Mouse (Mus musculus): ENCODE results near the gene Adamts15.

Gene Adamts15

DNA sequence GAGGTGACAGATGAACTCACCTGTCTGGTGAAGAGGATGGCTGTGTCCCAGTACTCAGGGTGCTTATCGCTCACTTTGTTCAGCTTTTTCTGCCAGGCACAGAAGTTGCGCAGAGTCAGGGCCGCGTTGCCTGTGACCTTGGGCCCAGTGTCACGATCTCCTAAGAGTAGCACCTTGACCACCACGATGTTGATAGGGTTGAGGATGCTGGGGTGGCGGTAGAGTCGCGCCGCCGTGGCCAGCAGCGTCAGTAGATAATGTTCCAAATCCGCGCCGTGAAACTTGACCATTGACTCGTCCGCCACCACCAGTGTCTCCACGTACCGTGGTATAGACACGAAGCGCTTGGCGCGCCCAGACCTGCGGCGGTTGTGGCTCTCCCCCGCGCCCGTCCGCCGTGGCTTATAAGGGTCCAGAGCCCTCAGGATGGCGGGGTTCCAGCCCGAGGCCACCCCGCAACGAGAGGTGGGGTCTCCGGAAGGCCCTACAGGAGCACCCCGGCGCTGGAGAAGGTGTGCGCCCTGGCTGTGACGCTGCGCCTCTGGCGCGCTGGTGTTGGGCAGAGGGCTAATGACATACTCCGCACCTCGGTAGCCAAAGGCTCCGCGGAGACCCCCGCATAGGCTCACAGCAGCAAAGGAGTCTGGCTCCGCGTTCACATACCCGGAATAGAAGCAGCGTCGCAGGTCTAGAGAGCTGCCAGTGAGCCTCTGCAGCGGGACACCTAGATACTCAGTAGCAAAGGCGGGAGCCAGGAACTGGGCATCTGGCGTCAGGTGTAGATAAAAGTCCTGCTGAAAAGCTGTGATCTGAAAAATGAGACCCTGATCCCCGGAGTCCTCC is 770 bp downstream of the Adamts15 start:
- in situ Hi-C loops (cut with MboI, MseI) = loop anchor here in 1 of 2 experiments (10.0 kb wide), 1 partner anchor 427 kb away; no protein-coding TSS in a partner anchor

DNA sequence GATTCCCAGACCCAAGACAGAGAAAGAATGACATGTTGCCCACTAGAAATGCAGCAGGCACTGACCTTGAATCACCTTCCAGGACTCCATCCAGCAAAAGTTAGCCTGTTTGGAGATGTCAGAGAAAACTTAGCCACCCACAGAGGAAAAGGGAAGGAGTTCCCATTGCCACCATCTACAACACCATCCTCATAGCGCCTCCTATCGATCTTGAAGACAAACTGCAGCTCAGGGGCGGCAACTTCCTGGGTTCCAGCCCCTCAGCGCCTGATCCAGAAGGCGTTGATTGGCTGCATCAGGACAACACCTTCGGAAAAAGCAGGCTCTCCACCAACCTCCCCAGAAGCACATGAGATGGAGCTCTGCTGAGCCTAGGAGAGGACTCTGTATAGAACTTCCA is 1.5 kb downstream of the Adamts15 start:
- in situ Hi-C loops (cut with MboI, MseI) = loop anchor here in 1 of 2 experiments (10.0 kb wide), 1 partner anchor 426 kb away; no protein-coding TSS in a partner anchor

- in situ Hi-C loops (cut with MboI, MseI) = loop anchor here in 1 of 2 experiments (10.0 kb wide), 1 partner anchor 425 kb away; no protein-coding TSS in a partner anchor
Observed at GRCm38 (mm10) chr9:30919686-30920085, 2.6 kb downstream of the Adamts15 start.

GRCm38 (mm10) chr9:30918466-30919356 is 3.5 kb downstream of the Adamts15 start:
- in situ Hi-C loops (cut with MboI, MseI) = no loop called here

- in situ Hi-C loops (cut with MboI, MseI) = no loop called here
Observed at GRCm38 (mm10) chr9:30916266-30916968, 5.8 kb downstream of the Adamts15 start.

GRCm38 (mm10) chr9:30914241-30914640 is 8.0 kb downstream of the Adamts15 start:
- in situ Hi-C loops (cut with MboI, MseI) = no loop called here

- in situ Hi-C loops (cut with MboI, MseI) = no loop called here
Observed at GRCm38 (mm10) chr9:30913429-30913828, 8.8 kb downstream of the Adamts15 start.

DNA sequence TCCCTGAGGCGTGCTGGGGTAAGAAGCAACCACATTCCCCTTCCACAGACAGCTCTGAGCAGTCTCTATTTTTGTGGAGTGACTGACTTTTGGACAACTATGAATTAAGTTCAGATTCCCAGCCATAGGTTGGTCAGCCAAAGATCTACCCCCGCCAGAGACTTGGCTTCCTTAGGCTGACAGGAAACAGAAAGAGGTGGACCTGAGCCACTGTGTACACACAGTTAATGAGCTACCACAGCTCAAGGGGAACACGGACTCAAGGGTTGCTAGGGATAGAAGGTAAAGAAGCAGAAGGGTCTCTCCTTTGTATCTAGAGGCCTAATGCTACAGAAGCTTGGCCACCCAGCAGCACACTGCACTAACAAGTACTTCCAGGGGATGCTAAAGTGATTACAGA is 10.1 kb downstream of the Adamts15 start:
- in situ Hi-C loops (cut with MboI, MseI) = no loop called here

DNA sequence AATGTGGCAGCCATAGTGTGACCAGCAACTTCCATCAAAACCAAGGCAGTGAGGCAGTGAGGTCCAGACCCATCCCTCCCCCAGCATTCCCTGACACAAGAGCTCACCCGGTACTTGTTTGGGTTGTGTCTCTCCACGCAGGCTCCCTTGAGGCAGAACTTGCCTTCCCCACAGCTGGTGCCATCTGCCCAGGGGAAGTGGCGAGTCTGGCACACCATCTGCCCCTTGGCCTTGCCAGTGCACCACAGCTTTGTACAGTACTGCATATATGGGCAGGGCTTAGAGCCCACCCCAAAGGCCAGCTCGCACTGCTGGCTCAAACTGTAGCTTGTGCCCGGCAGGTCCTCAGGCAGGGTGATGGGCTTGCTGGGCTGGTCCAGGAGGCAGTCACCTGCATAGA is 11.8 kb downstream of the Adamts15 start:
- in situ Hi-C loops (cut with MboI, MseI) = no loop called here

- in situ Hi-C loops (cut with MboI, MseI) = no loop called here
Observed at GRCm38 (mm10) chr9:30908973-30909372, 13.3 kb downstream of the Adamts15 start.

GRCm38 (mm10) chr9:30908296-30908690 is 14.0 kb downstream of the Adamts15 start:
- in situ Hi-C loops (cut with MboI, MseI) = no loop called here

DNA sequence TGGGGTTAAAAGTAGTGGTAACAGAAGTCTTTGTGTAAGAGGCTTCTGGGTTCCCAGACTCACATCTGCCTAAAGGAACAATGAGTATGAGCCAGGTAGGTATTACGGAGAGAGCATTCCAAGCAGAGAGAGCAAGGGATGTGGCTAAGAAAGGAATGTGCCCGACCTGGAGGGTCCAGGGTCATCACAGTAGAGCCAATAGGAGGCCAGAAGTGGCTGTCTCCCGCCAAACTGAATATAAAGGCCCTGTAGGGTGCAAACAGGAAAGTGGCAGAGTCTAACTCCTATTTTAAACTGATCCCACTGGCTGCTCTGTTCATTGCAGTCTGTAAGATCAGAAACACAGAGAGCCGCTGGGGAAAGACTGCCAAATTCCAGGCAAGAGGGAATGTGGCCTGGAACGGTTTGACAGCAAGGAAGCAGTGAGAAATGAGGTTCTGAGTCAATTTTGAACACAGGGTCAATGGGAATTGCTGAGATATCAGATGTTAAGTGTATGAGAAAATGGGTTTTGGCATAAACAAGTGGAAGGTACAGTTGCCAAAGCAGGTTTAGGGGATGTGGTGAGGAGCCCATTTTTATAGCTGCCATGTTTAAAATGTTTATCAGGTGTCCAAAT is 14.5 kb downstream of the Adamts15 start:
- in situ Hi-C loops (cut with MboI, MseI) = no loop called here

DNA sequence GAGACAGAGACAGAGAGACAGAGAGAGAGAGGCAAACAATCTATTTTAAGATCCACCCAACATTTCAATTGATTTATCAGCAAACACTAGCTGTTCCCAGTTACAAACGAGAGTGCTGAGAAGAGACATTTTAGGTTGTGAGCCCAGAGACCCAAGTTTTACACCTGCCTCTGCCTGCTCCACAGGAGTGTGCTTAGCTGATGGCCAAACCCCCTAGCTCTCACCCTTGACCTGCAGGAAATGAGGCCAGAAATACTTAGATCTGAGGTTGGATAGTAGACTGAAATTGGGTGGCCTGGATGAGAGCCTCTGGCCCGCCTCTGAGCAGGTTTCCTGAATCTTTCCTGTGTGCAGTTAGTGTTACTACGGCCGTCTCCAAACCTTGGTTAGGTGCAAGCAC is 15.8 kb downstream of the Adamts15 start:
- in situ Hi-C loops (cut with MboI, MseI) = no loop called here

GRCm38 (mm10) chr9:30905861-30906260 is 16.4 kb downstream of the Adamts15 start:
- in situ Hi-C loops (cut with MboI, MseI) = no loop called here

GRCm38 (mm10) chr9:30903266-30903665 is 19.0 kb downstream of the Adamts15 start:
- in situ Hi-C loops (cut with MboI, MseI) = no loop called here

DNA sequence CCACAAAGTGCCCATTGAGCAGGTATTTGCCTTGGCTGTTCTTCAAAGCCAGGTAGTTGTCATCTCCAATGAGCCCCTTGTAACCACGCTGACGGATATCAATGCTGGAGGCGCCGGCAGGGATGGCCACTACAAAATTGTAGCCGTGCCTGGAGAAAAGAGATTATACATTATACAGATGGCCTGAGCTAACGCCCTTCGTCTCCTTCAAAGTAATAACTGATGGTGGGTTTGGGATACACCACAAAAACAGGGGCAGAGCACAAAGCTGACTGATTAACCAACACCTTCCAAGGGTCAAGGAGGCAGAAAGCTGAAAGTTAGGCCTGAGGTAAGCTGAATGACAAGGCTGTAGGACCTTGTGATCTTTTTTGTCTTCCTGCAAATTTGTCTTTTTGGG is 19.6 kb downstream of the Adamts15 start:
- in situ Hi-C loops (cut with MboI, MseI) = no loop called here

DNA sequence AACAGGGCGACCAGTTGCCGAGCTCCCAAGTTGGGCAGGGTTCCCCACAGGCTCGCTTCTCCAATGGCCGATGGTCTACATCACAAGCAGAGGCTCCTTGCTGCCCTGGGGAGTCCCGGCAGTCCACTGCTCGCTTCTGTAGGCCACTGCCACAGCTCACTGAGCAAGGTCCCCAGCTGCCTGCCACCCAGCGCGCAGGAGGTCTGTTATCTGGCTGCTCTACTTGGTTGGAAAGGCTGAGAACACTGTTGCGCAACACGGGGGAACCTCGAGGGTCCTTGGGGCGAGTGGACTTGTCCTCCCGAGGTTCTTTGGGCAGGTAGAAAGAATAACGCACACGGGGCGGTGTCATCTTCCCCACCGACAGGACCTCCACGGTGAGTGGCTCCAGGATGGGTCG is 20.1 kb downstream of the Adamts15 start:
- in situ Hi-C loops (cut with MboI, MseI) = no loop called here

GRCm38 (mm10) chr9:30897169-30897568 is 25.1 kb downstream of the Adamts15 start:
- in situ Hi-C loops (cut with MboI, MseI) = loop anchor here in 1 of 2 experiments (10.0 kb wide), 1 partner anchor 1022 kb away; no protein-coding TSS in a partner anchor

DNA sequence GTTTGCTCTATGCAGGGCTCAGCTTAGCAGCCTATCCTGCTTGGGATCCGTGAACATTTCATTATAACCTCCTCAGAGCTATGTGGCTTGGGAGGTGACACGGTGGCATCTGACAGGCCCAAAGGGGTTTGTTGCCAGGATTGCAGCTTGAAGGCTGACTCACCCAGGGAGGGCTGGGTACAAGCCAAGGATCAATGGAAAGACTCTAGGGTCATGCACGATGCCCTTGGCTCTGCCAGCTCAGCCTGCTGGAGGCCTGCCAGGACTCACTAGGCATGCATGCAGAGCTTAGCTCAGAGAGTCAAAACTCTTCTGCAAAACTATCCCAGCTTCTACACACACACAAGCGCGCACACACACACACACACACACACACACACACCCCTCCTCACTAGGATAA is 25.5 kb downstream of the Adamts15 start:
- in situ Hi-C loops (cut with MboI, MseI) = loop anchor here in 1 of 2 experiments (10.0 kb wide), 1 partner anchor 1022 kb away; no protein-coding TSS in a partner anchor

- in situ Hi-C loops (cut with MboI, MseI) = loop anchor here in 1 of 2 experiments (10.0 kb wide), 1 partner anchor 1021 kb away; no protein-coding TSS in a partner anchor
Observed at GRCm38 (mm10) chr9:30895618-30896017, 26.6 kb downstream of the Adamts15 start.

DNA sequence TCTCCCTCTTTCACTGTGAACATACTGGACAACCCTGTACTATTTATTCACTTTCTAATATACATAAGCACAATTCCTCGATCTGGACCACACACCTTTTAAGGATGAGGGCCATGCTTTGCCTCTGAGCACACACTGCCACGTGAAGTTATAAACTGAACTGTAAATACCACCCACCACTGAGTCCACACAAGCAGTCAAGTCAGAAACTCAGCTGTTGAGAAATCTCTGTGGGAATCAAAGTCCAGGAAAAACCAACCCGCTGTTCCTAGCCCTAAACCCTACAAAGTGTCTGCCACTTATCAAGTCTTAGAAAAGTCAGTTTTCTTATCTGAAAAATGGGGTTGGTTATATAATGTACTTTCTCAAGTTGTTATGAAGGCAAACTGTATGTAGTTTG is 36.0 kb downstream of the Adamts15 start:
- in situ Hi-C loops (cut with MboI, MseI) = no loop called here

Data from T-helper 17 cell (primary cell).